Mouse (Mus musculus): ENCODE results near the gene Cd22.
"Not testable (repeated sequence)": the region's sequence is repeated elsewhere in the genome, so short reads cannot be mapped to it uniquely, and the experiment has no call there.

The Cd22 gene

GRCm38 (mm10) chr7:30859635-30860402 lies 20.3 kb downstream of the Cd22 start:
- DNase-seq: peak; percentile 74

GRCm38 (mm10) chr7:30859290-30859634 lies 20.9 kb downstream of the Cd22 start:
- peak; percentile 87 for DNase-seq

DNA sequence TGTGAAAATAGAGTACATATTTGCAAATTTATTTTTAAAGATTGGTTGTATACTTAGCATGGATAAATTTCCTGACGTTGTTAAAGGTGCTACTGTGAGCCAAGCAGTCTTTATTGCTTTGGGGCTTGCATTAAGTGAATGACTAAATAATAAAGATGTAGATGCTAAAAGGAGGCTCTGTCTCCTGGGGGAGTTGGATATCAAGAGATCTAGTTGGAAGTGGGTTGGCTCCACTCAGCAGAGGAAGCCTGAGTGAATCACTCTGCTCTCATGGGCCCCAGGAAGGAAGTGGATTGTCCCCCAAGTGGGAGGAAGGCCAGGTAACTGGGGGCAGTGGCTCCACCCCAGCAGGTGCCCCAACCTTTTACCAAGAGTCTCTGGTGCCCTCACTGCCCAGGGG lies 22.4 kb downstream of the Cd22 start:
- no peak for DNase-seq

DNA sequence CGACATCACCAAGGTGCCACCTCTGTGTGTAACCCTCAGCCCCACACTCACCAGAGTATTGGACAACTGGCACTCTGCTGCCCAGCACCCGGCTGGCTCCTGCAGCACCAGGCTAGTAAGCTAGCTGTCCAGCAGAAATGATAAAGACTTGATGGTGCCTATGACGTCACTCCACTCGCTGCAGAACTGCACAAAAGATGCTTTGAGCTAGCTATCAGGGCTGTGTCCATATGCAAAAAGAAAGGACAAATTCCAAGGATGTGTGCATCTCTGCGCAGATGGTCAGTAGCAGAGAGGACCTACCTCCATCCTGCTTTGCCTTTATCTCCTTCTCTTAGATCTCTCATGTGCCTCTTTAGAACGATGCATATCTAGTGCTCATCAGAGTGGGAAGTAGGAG lies 24.1 kb downstream of the Cd22 start, which contains the start of gene Ffar3:
TSS of gene Ffar3 (minus strand) at position 101 of the 400 bp plus-strand sequence.
- no peak for DNase-seq

DNA sequence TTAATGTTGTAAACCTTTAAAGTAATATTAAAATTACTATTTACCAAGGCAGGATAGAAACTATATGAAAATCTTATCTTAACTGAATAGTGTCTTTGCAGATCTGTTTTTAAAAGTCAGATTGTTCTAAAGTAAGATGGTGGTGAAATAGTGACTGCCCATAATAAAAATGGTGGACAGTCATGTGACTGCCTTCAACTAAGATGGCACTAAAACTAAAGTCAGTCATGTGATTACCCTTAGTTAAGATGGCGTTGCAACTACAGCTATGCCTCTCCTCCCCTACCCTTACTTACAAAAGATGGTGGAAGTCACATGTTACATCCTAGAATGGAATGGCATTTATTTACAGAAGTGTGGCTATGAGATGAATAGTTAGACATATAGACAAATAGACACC lies 28.7 kb downstream of the Cd22 start:
- DNase-seq: no peak

- no peak for DNase-seq
Measured at GRCm38 (mm10) chr7:30847934-30848333, 32.2 kb downstream of the Cd22 start.

- no peak for DNase-seq
Measured at GRCm38 (mm10) chr7:30847386-30847785, 32.8 kb downstream of the Cd22 start.

DNA sequence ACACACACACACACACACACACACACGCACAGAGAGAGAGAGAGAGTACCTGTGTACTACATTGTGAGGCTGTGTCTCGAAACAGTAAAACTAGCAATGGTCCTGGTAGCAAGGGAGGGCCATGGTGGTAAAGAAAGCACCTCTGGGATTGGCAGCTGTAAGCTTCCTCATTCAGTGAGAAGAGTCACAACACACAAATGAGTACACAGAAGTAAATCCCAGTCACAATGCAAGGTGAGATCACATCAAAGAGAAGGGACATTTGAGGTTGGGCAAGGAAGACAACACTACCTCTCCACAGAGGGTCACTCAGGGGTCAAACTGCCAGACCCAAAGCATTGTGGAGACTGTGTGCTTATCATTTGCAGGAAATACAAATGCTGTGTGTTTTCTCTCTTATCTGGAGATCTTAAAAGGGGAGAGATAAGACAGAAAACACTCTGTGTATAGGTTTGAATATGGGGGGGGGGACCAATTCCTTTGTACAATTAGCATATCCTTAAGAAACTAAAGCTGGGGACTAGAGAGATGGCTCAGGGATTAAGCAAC lies 33.6 kb downstream of the Cd22 start:
- no peak for DNase-seq

GRCm38 (mm10) chr7:30844676-30845297 lies 35.4 kb downstream of the Cd22 start:
- DNase-seq: no peak

DNA sequence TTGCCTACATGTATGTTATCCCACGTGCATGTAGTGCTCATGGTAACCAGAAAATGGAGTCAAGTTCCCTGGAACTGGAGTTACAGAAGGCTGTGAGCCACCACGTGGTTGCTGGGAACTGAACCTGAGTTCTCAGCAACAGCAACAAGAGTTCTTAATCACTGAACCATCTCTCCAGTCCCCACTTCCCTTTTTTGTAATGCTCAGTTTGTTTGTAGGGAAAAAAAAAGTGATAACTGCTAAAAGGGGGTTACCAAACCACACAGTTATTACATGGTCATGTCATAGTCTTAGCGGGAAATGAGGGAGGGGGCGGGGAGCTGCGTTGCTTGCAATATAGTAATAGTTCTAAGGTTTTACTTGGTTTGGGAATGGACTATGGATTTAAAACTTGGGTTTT lies 38.0 kb downstream of the Cd22 start:
- no peak for DNase-seq

GRCm38 (mm10) chr7:30841379-30841778 lies 38.8 kb downstream of the Cd22 start:
- DNase-seq: no peak

GRCm38 (mm10) chr7:30840306-30840705 lies 39.8 kb downstream of the Cd22 start:
- no peak for DNase-seq

DNA sequence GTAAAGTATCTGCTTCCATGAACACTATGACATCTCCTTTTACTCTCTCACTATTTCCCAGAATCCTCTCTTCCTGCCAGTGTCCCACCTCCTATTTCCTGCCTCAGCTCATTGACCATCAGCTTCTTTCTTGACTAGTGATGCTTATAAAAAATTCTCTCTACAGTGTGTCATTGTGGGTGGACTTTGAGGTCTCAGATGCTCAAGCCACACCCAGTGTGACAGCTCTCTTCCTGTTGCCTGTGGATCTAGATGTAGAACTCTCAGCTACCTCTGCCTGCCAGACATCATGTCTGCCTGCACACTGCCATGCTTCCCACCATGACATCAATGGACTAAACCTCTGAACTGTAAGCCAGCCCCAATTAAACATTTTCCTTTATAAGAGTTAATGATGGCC lies 42.9 kb downstream of the Cd22 start:
- DNase-seq: no peak

GRCm38 (mm10) chr7:30832684-30833083 lies 47.5 kb downstream of the Cd22 start:
- DNase-seq: not testable (repeated sequence)

DNA sequence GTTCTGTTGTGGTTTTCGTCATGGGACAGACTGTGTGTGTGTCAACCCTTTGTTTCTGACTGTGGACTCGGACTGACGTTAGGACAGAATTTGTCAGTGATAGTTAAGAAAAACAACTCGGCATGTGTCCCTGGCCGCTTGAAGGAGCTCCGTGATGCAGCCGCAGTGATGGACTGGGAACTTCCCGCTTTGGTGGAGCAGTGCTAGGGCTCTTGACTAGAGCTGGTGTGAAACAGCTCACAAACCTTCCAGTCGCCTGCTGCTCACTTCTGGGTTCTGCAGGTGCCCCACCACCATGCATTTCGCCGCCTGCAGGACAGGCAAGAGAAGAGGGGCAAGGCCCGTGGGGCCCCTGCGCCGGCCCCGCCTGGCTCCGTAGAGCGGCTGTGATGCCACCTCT lies 47.9 kb downstream of the Cd22 start:
- peak; percentile 30 for DNase-seq

- no peak for DNase-seq
Measured at GRCm38 (mm10) chr7:30829428-30829827, 50.7 kb downstream of the Cd22 start.

GRCm38 (mm10) chr7:30828871-30829270 lies 51.3 kb downstream of the Cd22 start:
- not testable (repeated sequence) for DNase-seq

DNA sequence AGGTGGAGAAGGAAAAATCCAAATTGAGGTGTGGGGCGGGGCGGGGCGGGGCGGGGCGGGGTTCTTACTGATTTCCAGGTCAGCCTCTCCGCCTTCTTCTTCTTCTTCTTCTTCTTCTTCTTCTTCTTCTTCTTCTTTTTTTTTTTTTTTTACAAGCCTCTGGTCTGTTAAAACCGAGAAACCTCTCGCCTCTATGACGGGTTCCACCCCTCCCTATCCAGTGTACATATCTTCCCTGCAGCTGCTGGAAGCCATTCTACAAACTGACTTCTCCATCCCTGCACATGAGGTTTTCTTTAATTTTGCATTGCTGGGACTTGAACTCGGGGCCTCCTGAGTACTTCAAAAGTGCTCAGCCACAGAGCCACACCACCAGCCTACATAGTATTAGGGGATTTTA lies 53.5 kb downstream of the Cd22 start:
- no peak for DNase-seq

GRCm38 (mm10) chr7:30824306-30824705 lies 55.8 kb downstream of the Cd22 start:
- DNase-seq: no peak

GRCm38 (mm10) chr7:30823675-30824074 lies 56.5 kb downstream of the Cd22 start, which contains the start of gene Ffar2:
Gene Ffar2 (minus strand): TSS chr7:30823775.
- DNase-seq: no peak

- DNase-seq: no peak
Measured at GRCm38 (mm10) chr7:30821532-30821931, 58.6 kb downstream of the Cd22 start.

DNA sequence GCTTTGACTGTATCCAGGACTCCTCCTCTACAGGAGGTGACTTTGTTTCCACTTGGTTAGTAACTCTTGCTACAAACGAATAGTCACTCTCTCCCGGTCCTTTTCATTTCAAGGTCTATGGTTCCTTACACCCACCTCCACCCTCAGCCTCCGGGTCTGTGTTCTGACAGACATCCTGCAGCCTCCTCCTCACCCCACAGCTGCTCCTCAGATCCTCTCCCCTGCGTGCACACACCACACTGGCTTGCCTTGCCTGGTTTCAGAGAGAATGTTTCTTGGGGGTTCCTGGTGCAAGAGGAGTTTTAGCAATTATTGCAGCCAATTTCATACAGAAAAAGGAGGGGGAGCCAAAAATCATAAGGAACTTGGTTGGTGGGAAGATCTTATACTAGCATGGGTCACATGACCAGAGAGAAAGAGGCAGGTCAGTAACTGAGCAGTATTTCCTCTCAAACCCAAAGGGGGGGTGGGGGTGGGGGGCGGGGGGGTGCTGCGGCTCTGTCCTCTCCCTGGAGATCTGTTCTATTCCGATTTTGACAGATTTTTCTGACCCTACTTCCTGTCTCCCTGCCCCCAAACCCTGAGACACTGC lies 59.2 kb downstream of the Cd22 start:
- peak; percentile 47 for DNase-seq

DNA sequence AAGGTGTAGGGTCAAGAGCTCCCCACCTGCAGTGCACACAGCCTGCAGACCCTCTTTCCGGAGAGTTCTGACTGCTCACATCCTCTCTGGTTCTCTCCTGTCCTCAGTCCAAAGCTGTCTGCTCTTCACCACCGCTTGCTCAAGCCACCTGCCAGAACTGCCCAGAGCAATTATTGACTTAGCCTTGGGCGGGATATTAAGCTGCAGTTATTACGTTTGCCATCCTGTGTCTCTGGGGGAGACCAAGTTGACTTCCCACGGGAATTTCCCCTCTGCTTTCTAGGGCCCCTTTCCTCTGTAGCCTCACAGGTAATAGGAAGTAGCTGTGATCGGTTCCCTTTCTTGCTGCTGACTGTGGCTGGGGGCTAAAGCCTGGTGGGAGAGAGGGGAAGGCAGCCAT lies 60.0 kb downstream of the Cd22 start:
- no peak for DNase-seq

All from thymus, postnatal 4 days (tissue).